ENCODE assay signal across 9 mouse cellular contexts in the genomic region with DNA sequence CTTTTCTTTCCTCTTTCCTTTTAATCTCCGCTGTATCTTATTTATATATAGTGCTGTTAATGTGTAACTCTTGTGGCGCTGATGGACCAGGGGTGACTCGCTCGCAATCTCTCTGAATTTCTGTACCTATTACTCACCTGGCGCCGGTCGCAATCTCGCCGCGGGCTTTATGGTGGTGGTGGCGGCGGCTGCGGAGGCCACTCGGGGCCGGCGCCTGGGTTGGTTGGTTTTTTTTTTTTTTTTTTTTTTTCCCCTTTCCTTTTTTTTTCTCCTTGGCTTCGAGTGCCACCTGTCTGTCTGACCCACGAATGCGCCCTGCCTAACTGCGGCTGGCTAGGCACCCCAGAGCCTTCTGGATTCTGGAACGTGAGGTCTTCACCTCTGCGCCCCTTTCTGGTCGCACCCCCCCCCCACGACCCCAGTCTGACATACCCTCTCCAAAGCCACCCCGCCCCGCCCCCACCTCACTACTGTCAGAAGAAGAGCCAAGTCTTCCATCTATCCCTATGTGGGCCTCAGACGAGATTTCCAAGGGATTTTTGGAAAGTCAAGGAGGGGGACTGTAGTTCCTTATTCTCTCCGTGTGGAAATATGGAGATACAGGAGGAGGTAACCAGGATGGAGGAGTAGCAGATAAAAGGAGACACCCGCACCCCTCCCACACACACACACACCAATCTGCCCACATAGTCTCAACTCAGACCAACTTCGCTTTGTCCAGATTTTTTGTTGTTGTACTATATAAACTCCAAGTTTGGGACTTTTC. TPM values are rescaled to one million over a fixed set of nuclear protein-coding genes. Genes with fewer than 3 reads are reported as not detected.
A peak's percentile ranks its signal among the peaks of the same experiment; 100 is the strongest.
DNase-seq lines count a peak whose midpoint lies in the region; ATAC-seq and TF ChIP-seq lines count a peak whose summit lies in the region.
"Had no signal": no experiment of that assay in that cellular context is flagged by ENCODE, and none has a peak within 500 bp of the region (broad histone marks: within the 10 kb centered on the region; RNA-seq: fewer than 3 reads in every experiment).

No protein-coding gene starts in this region.

- no peak overlapping the region for H3K4me2 ChIP-seq in hindbrain, embryonic 13.5 days
- peak overlapping the region; percentile 53 for H3K4me2 ChIP-seq in liver, postnatal 0 days (ENCODE audit: low read depth, low read length)

- no peaks in the 10 kb centered on the region for H3K9me3 ChIP-seq in hindbrain, embryonic 13.5 days
- no peaks in the 10 kb centered on the region for H3K9me3 ChIP-seq in liver, postnatal 0 days (ENCODE audit: low read length)

- no peaks in the 10 kb centered on the region for H3K4me1 ChIP-seq in cortical plate, adult 2 months (ENCODE audit: control insufficient read depth, insufficient read depth, low read length)
- peaks cover 13% of the 10 kb centered on the region; the same call in 1 of the 2 replicates for H3K4me1 ChIP-seq in hindbrain, embryonic 13.5 days (replicated peaks)
- 0 out of 2 replicates have a peak, but pooled peaks cover 3% of the 10 kb centered on the region for H3K4me1 ChIP-seq in liver, postnatal 0 days (ENCODE audit: insufficient read depth)

- WGBS in hindbrain, embryonic 13.5 days: 1% methylated on average over 29 of the region's 30 CpGs
- WGBS in liver, postnatal 0 days (ENCODE audit: insufficient replicate concordance): 3% methylated on average over 28 of the region's 30 CpGs

- H3K4me3 ChIP-seq in cortical plate, adult 2 months (ENCODE audit: insufficient read depth, low read length): no peak overlapping the region
- peak overlapping the region; percentile 15; the same call in 1 of the 2 replicates for H3K4me3 ChIP-seq in hindbrain, embryonic 13.5 days
- peak overlapping the region; percentile 30 for H3K4me3 ChIP-seq in liver, postnatal 0 days (ENCODE audit: low read depth, low read length)

- peak; percentile 30; the same call in 1 of the 2 replicates for TF ChIP-seq CTCF in cortical plate, adult 2 months (IDR thresholded peaks at IDR 0.05; ENCODE audit: extremely low read depth, insufficient read depth, low read length)
- peak; percentile 46 for TF ChIP-seq CTCF in liver, postnatal 0 days (IDR thresholded peaks at IDR 0.05; ENCODE audit: low read depth)

- peak; percentile 12 for DNase-seq in kidney, adult 18-20 months
- no peak for DNase-seq in kidney, adult 11 months
- DNase-seq in liver, postnatal 0 days: no peak
- DNase-seq in yolk sac, embryonic 10.5 days (ENCODE audit: low spot score): peak; percentile 52
- DNase-seq in thymus, postnatal 4 days: no peak

- ATAC-seq in hindbrain, embryonic 13.5 days (ENCODE audit: low FRiP score): no peak
- peak; percentile 56 for ATAC-seq in liver, postnatal 0 days
- ATAC-seq in erythroid progenitor cell, adult 5-6 weeks (replicated peaks; ENCODE audit: low FRiP score, poor library complexity, severe bottlenecking): no peak
- ATAC-seq: Patski had no signal

- H3K9ac ChIP-seq in hindbrain, embryonic 13.5 days: no peak overlapping the region
- H3K9ac ChIP-seq in liver, postnatal 0 days (replicated peaks): no peak overlapping the region

- H3K27me3 ChIP-seq in hindbrain, embryonic 13.5 days: peaks cover 98% of the 10 kb centered on the region
- H3K27me3 ChIP-seq in liver, postnatal 0 days (ENCODE audit: insufficient read depth, low read length): peaks cover 92% of the 10 kb centered on the region

- H3K36me3 ChIP-seq in hindbrain, embryonic 13.5 days: no peaks in the 10 kb centered on the region
- no peaks in the 10 kb centered on the region for H3K36me3 ChIP-seq in liver, postnatal 0 days (replicated peaks; ENCODE audit: insufficient read depth, low read length)

- no peak for TF ChIP-seq POLR2A in cortical plate, adult 2 months (IDR thresholded peaks at IDR 0.05; ENCODE audit: extremely low read depth, insufficient read depth, low read length)

- no peak overlapping the region for H3K27ac ChIP-seq in cortical plate, adult 2 months (ENCODE audit: insufficient read depth, low read length)
- no peak overlapping the region for H3K27ac ChIP-seq in hindbrain, embryonic 13.5 days
- H3K27ac ChIP-seq in liver, postnatal 0 days (ENCODE audit: low read depth): no peak overlapping the region

- no peak for TF ChIP-seq EP300 in liver, postnatal 0 days (IDR thresholded peaks at IDR 0.05; ENCODE audit: low read depth)

RNA-seq across cellular contexts. Expression of a gene that starts 15.9 kb away (rescaled TPM):
- polyA plus RNA-seq in cortical plate, adult 2 months (2012; rRNA removed): 1.8 and 1.9 TPM in 2 replicates
- polyA plus RNA-seq in hindbrain, embryonic 13.5 days (2015; fragmentation: Nextera tagmentation; extraction: Ambion mirVana): 5.3 and 6.0 TPM in 2 replicates
- polyA plus RNA-seq in liver, postnatal 0 days (2015; fragmentation: Nextera tagmentation; extraction: Ambion mirVana): 2.8 and 4.2 TPM in 2 replicates
- not detected in 2 replicates for total RNA-seq in erythroid progenitor cell, adult 5-6 weeks (2015; ENCODE audit: low replicate concordance)
- total RNA-seq in erythroid progenitor cell, adult 5-6 weeks (2017; ENCODE audit: low replicate concordance): not detected in 2 replicates
- polyA plus RNA-seq: Patski had no signal

Comparison
In these comparisons a context has a peak if more than half of its experiments do, and no peak if none do; other contexts are left out.
1. DNase-seq: peak in kidney, adult 18-20 months (single experiment) and yolk sac, embryonic 10.5 days (single experiment); none in kidney, adult 11 months (single experiment), liver, postnatal 0 days (single experiment) and thymus, postnatal 4 days (single experiment).